Mouse (Mus musculus) lung, embryonic 16.5 days (tissue): ENCODE data around the gene Unc5a. TPM values are rescaled to one million over a fixed set of nuclear protein-coding genes. Genes with fewer than 3 reads are reported as not detected.

ENCODE experiments used
- ATAC-seq: fragments of 200-750 bp; cut with Nextera tagmentation; 2 replicates; pipeline ENCODE4 v1.8.0; 2017; ENCODE audit warnings: low read depth, mild to moderate bottlenecking, moderate library complexity
- H3K27ac ChIP-seq: fragments of 300-500 bp; sonication (generic); 2 replicates; pipeline ENCODE4 v1.5.1; 2014; ENCODE audit warnings: mild to moderate bottlenecking, control low read depth, low read length
- H3K27me3 ChIP-seq: fragments of 300-500 bp; sonication (generic); 2 replicates; pipeline ENCODE4 v1.6.1; 2014; ENCODE audit warnings: low read depth, low read length, mixed read lengths; ENCODE audit not compliant: control insufficient read depth, insufficient read depth
- H3K36me3 ChIP-seq: fragments of 300-500 bp; sonication (generic); 2 replicates; pipeline ENCODE4 v1.6.1; 2014; ENCODE audit warnings: low read length; ENCODE audit not compliant: control insufficient read depth, insufficient read depth
- H3K4me1 ChIP-seq: fragments of 300-500 bp; sonication (generic); replicated peaks from 2 replicates; pipeline ENCODE4 v1.6.1; 2014; ENCODE audit warnings: low read length, mixed read lengths; ENCODE audit not compliant: control insufficient read depth, insufficient read depth
- H3K4me2 ChIP-seq: fragments of 300-500 bp; sonication (generic); 2 replicates; pipeline ENCODE4 v1.6.1; 2014; ENCODE audit warnings: low read depth, low read length, control low read depth
- H3K4me3 ChIP-seq: fragments of 300-500 bp; sonication (generic); 2 replicates; pipeline ENCODE4 v1.5.1; 2014; ENCODE audit warnings: mild to moderate bottlenecking, low read length, control low read depth
- H3K9ac ChIP-seq: fragments of 300-500 bp; sonication (generic); 2 replicates; pipeline ENCODE4 v1.6.1; 2014; ENCODE audit warnings: low read length, control low read depth
- H3K9me3 ChIP-seq: fragments of 300-500 bp; sonication (generic); 2 replicates; pipeline ENCODE4 v1.6.1; 2016; ENCODE audit warnings: low read length; ENCODE audit not compliant: control insufficient read depth
- WGBS: fragments of 180-500 bp; shearing (Covaris S2); extraction: QIAGEN DNeasy Blood & Tissue Kit; methylation state at CpG from one replicate; pipeline ENCODE4 v1.1.7; 2014; 5-methylcytosine and 5-hydroxymethylcytosine counted together
- polyA plus RNA-seq: library from polyadenylated mRNA; unstranded; fragments of >200 nt; fragmentation: Nextera tagmentation; extraction: Ambion mirVana; gene quantifications from 2 replicates; pipeline ENCODE4 v1.2.1, GENCODE M21; 2015

The Unc5a gene
- polyA plus RNA-seq, 1 experiment from 2014 or later, result 4.3 TPM

DNA sequence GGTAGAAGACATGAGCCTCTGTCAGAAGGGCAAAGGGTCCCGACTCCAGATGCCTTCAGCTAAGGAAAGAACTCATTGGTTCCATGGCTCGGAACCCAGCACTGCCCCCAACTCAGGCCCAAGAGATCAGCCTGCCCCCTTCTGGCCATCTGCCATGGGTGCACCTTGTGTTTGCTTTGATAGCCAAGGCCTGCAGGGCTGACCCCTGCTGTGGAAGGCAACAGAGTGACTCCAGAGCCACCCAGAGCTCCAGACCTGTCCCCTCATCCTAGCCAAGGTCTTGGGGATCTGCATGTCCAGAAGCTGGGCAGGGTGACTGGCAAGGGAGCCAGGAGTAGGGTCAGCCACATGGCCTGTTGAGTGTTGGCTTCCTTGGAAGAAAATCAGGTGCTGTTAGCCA lies 34.4 kb downstream of the Unc5a start:
- Histone ChIP-seq H3K4me3 (no peak overlapping the region), H3K4me1 (peaks cover 4% of the 10 kb centered on the region; the same call in 1 of the 2 replicates), H3K9ac (no peak overlapping the region), H3K4me2 (no peak overlapping the region), H3K27me3 (no peaks in the 10 kb centered on the region), H3K27ac (no peak overlapping the region), H3K36me3 (no peaks in the 10 kb centered on the region), H3K9me3 (no peaks in the 10 kb centered on the region)
- ATAC-seq, result no peak
- 66% methylated on average over 2 of the region's 2 CpGs for WGBS

DNA sequence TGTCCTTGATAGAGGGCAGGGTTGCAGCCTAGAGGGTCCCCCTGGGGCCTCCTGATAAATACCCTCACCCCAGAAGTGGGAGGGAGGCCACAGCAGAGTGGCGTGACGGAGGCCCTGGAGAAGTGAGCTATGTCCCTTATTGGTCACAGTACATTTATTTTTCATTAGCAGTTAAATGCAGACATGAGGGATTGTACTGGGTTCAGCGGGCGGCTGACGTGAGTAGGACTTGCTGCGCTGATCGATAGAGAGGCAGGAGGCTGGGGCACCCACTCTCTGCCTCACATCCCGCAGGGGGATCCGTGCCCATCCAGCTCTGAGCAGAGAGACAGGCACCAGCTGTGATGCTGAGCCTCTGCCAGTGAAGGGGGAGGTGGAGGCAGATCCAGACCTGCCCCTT lies 38.2 kb downstream of the Unc5a start:
- H3K27ac ChIP-seq, result no peak overlapping the region

DNA sequence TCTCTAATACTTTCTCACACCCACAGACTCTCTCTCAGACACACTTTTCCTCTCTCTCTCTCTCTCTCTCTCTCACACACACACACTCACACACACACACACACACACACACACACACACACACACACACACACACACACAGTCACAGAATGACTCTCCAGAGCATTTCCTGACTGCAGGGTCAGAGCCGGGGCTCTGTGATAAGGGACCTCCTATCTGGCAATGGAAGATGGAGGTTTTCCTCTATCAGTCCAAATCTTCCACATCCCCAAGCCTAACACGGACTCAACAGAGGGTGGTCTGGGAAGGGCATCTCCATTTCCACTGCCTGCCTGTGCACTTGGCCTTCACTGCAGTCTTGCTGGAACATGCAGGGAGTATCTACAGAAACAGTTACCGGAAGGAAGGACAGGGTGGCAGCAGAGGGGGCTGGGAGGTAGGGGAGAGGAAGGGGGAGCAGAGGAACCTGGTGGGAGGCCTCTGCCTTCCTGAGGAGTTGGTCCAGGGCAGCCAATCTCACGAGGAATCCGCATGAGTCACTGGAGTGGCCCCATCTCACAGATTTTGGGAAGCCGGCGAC lies 39.1 kb downstream of the Unc5a start:
- Histone ChIP-seq H3K27ac (no peak overlapping the region), H3K4me3 (no peak overlapping the region)
- ATAC-seq, result peak; percentile 48; the same call in 1 of the 2 replicates

More for the DNA sequence above, 38.2 kb downstream of the Unc5a start:
- WGBS, result 67% methylated on average over 9 of the region's 9 CpGs
- H3K4me3 ChIP-seq, result no peak overlapping the region
- no peaks in the 10 kb centered on the region for H3K9me3 ChIP-seq
- H3K4me1 ChIP-seq, result no peaks in the 10 kb centered on the region; the same call in 1 of the 2 replicates
- no peaks in the 10 kb centered on the region for H3K36me3 ChIP-seq
- H3K9ac ChIP-seq, result no peak overlapping the region
- H3K27me3 ChIP-seq, result no peaks in the 10 kb centered on the region
- H3K4me2 ChIP-seq, result no peak overlapping the region
- ATAC-seq, result no peak

DNA sequence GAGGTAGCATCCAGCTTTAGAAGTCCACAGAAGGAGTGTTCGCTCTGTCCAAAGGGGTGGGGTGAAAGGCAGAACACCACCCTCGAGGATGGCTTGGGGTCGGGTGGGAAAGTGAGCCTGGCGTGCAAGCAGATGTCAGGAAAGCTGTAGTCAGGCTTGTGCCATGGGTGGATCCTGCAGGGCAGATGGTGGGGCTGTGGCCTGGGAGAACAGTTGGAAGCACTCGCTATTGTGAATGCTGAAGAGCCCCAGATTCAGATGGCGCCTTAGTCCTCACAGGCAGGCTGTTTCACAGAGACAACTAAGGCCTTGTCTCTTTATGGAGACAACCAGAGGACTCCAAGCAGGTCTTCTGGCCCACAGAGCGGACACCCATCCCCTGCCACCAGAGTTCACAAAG lies 43.0 kb downstream of the Unc5a start:
- no peaks in the 10 kb centered on the region for H3K9me3 ChIP-seq
- WGBS, result 88% methylated on average over 7 of the region's 7 CpGs
- H3K4me3 ChIP-seq, result no peak overlapping the region
- no peak for ATAC-seq
- no peak overlapping the region for H3K27ac ChIP-seq
- peaks cover 5% of the 10 kb centered on the region; the same call in 1 of the 2 replicates for H3K4me1 ChIP-seq
- H3K9ac ChIP-seq, result no peak overlapping the region
- no peaks in the 10 kb centered on the region; the same call in 1 of the 2 replicates for H3K27me3 ChIP-seq
- no peaks in the 10 kb centered on the region for H3K36me3 ChIP-seq
- no peak overlapping the region for H3K4me2 ChIP-seq

More for the DNA sequence above, 39.1 kb downstream of the Unc5a start:
- H3K4me1 ChIP-seq, result no peaks in the 10 kb centered on the region; the same call in 1 of the 2 replicates
- no peaks in the 10 kb centered on the region for H3K36me3 ChIP-seq
- H3K27me3 ChIP-seq, result no peaks in the 10 kb centered on the region
- no peaks in the 10 kb centered on the region for H3K9me3 ChIP-seq
- no peak overlapping the region for H3K4me2 ChIP-seq
- WGBS, result 30% methylated on average over 7 of the region's 7 CpGs
- no peak overlapping the region for H3K9ac ChIP-seq

DNA sequence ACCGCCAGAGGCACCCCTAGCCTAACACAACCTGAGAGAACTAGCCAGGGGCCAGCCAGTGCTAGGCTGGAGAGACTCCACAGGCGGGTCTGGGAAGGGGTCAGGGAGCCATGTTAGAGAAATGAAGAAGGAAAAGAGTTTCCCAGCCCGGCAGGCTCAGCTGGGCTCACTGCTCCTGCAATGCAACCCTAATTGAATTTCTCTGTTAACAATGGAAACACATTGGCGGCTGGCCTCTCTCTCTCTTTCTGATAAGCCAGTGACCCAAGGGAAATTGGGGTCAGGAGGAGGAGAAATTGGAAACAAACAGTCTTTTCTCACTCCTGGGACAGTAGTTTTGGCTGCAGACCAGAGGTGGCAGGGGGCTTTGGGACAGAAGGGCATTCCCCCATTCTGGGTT lies 45.4 kb downstream of the Unc5a start:
- WGBS, result 15% methylated on average over 4 of the region's 4 CpGs
- no peak overlapping the region for H3K4me3 ChIP-seq
- no peak overlapping the region for H3K9ac ChIP-seq
- no peaks in the 10 kb centered on the region; the same call in 1 of the 2 replicates for H3K27me3 ChIP-seq
- no peak overlapping the region for H3K27ac ChIP-seq
- H3K36me3 ChIP-seq, result no peaks in the 10 kb centered on the region
- ATAC-seq, result no peak
- peaks cover 5% of the 10 kb centered on the region; the same call in 1 of the 2 replicates for H3K4me1 ChIP-seq
- no peaks in the 10 kb centered on the region for H3K9me3 ChIP-seq
- no peak overlapping the region for H3K4me2 ChIP-seq

DNA sequence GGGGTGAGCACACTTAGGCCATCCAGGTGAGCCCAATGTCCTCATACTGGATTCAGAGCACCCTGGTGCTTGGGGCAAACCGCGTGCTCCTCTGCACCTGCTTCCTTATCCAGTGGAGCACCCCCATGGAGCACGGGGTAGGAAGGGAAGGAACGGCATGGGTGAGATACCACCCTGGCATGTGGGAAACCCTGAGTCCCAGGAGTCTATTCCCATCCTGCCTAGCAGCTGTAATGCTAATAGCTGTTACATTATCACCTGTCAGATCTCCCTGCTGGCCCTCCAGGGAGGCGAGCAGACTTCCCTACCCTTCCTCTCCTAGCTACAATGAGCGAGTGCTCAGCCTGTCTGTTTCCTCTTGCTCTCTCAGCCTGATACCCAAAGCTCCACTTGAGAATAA lies 46.0 kb downstream of the Unc5a start:
- H3K27ac ChIP-seq, result no peak overlapping the region
- no peaks in the 10 kb centered on the region; the same call in 1 of the 2 replicates for H3K27me3 ChIP-seq
- ATAC-seq, result no peak
- H3K36me3 ChIP-seq, result no peaks in the 10 kb centered on the region
- H3K4me1 ChIP-seq, result peaks cover 5% of the 10 kb centered on the region; the same call in 1 of the 2 replicates
- no peak overlapping the region for H3K9ac ChIP-seq
- no peaks in the 10 kb centered on the region for H3K9me3 ChIP-seq
- no peak overlapping the region for H3K4me3 ChIP-seq
- 63% methylated on average over 6 of the region's 6 CpGs for WGBS
- H3K4me2 ChIP-seq, result no peak overlapping the region

DNA sequence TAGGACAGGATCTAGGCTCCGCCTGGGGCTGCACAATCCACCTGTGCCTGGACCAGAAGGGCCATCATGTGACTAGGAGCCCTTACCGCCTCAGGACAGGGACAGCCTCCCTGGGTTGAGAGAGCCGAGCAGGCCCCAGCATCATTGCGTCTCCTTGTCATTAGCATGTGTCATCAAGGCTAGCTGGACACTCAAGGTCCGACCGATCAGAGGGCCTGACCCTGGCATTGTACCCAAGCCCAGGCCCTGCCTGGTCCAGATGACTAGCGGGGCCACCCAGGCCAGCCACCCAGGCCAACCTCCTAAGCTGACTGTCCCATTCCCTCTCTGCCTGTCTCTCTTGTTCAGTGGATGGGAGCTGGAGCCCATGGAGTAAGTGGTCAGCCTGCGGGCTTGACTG lies 48.4 kb downstream of the Unc5a start:
- 91% methylated on average over 8 of the region's 8 CpGs for WGBS
- Histone ChIP-seq H3K4me1 (peaks cover 5% of the 10 kb centered on the region; the same call in 1 of the 2 replicates), H3K9ac (no peak overlapping the region), H3K4me2 (no peak overlapping the region), H3K27ac (no peak overlapping the region), H3K4me3 (no peak overlapping the region), H3K27me3 (no peaks in the 10 kb centered on the region; the same call in 1 of the 2 replicates), H3K9me3 (no peaks in the 10 kb centered on the region), H3K36me3 (no peaks in the 10 kb centered on the region)
- no peak for ATAC-seq

DNA sequence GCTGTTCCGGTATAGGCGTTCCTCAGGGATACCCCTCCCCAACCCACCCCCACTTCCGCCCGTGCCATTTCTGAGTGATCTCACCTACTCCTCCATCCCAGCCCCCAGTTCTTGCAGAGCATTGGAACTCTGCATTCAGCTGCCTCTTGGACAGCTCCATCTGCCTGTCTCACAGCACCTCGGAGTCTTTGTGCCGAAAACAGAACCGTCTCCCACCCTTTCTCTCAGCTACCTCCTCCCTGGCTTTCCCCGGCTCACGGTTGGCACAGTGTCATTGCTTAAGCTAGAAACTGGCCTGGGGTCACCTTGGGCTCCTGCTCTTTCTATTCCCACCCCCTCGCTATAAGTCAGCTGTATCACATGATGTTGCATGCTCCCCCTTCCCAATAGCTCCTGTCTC lies 51.2 kb downstream of the Unc5a start:
- 71% methylated on average over 10 of the region's 10 CpGs for WGBS

DNA sequence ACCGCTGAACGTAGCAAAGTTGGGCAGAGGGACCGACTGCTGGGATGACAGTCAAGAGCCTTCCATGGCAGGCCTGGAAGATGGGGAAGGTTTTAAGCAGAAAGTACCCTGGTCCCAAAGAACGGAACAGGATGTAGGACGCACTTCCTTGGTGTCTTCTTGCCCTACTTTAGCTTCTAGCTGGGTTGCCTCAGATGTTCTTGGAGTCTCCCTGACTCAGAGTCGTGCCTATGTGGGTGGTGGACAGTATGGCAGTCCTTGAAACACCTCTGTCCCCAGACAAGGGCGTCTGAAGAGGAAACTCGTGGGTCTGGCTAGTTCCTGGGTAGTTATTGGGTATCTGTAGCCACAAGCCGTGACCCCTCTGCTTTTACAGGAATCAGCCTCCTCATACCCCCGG lies 52.9 kb downstream of the Unc5a start:
- no peak overlapping the region for H3K9ac ChIP-seq
- H3K27me3 ChIP-seq, result no peaks in the 10 kb centered on the region; the same call in 1 of the 2 replicates
- no peak for ATAC-seq
- H3K36me3 ChIP-seq, result no peaks in the 10 kb centered on the region
- no peak overlapping the region for H3K4me2 ChIP-seq
- peaks cover 18% of the 10 kb centered on the region for H3K4me1 ChIP-seq
- H3K4me3 ChIP-seq, result no peak overlapping the region
- WGBS, result 74% methylated on average over 10 of the region's 10 CpGs
- H3K27ac ChIP-seq, result no peak overlapping the region
- H3K9me3 ChIP-seq, result no peaks in the 10 kb centered on the region

More for the DNA sequence above, 51.2 kb downstream of the Unc5a start:
- Histone ChIP-seq H3K36me3 (no peaks in the 10 kb centered on the region), H3K27ac (no peak overlapping the region), H3K9me3 (no peaks in the 10 kb centered on the region), H3K4me3 (no peak overlapping the region), H3K4me2 (no peak overlapping the region), H3K9ac (no peak overlapping the region), H3K4me1 (peaks cover 8% of the 10 kb centered on the region), H3K27me3 (no peaks in the 10 kb centered on the region)
- ATAC-seq, result no peak
